Mouse (Mus musculus): ENCODE data around the gene Olfr1392.
"Not testable (repeated sequence)": the region's sequence is repeated elsewhere in the genome, so short reads cannot be mapped to it uniquely, and the experiment has no call there.

The Olfr1392 gene

DNA sequence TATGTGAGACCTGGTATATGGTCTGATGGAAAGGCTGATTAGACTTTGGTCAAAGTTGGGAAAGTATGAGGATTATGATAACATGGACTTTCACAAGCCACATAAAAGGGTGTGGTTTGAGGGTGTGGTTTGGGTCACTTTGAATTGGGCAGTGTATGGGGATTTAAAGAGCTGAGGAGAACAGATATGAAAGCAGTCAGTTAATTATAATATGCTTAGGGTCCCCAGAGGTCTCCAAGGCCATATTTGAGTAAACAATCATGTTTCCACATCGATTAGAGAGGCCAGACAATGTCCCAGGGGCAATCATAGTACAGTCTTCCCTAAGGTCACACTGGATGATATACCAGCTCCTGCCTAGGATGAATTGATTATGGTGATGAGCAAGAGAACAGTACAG, at the start of gene Olfr1392:
Gene Olfr1392 (plus strand): TSS at position 301 of the 400 bp plus-strand sequence.
- not testable (repeated sequence) for DNase-seq (ENCODE audit: low spot score)

DNA sequence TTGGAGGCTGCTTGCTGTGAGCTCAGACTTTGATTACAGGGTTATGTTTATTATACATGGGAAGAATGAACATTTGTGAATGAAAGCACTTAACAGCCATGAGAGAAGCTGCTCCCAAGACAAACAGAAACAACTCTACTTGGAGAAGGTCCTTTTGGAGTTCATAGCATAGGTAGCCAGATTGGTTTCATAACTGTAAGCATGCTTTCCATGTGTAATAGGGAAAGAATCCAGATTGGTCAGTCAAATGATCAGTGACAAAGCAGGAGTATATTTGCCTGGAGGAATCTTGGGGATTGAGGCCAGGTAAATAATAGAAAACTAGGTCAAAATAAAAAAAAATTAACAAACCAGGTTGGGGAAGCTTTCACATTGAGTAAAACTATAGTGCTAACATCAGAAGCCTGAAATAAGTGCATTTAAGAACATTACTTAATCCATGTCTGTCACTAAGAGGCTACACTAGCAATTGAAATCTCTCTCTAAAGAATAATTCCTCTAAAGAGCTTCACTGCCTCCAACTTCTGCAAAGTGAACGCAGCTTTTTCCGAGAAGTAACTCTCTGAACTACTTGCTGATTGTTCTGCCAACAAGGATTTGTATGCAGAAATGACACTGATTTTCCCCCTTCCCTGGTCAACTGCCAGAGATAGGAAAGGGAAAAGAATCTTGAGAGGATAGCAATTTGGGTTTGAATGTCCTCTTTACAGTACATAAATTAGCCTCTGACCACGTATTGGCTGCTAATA, 49.4 kb upstream of the Olfr1392 start:
- DNase-seq (ENCODE audit: low spot score) = no peak

DNA sequence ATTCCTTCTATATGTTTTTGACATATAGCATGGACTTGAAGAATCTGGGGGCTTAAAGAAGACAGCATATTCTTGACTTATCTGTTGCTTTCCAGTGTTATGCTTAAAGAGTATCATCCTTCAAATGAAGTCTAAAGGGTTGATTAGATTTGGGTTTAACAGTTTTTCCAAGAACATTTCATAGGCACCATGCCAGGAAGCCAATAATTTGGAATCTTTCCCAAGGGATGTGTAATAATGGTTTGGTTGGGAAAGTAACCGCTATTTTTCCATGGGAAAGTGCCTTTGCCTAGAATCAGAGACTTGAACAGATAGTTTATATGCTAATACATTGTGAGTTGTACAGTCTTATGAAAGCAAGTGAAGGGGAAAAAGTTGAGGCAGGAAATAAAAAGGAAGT, 48.2 kb upstream of the Olfr1392 start:
- no peak for DNase-seq (ENCODE audit: low spot score)

DNA sequence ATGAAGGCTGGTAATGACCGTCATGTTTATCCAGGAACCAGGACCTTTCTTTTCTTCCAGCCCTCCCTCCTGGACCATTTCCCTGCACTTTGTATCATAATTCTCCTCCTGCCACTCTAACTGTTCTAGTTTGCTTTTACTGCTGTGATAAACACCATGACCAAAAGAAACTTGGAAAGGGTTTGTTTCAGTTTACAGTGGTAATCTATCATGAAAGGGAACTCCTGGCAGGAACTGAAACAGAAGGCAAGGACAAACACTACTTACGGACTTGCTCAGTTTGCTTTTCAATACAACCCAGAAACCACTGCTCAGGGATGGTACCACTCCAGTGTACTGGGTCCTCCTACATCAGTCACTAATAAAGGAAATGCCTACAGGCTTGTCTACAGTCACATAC, 47.5 kb upstream of the Olfr1392 start:
- DNase-seq (ENCODE audit: low spot score) = no peak

DNA sequence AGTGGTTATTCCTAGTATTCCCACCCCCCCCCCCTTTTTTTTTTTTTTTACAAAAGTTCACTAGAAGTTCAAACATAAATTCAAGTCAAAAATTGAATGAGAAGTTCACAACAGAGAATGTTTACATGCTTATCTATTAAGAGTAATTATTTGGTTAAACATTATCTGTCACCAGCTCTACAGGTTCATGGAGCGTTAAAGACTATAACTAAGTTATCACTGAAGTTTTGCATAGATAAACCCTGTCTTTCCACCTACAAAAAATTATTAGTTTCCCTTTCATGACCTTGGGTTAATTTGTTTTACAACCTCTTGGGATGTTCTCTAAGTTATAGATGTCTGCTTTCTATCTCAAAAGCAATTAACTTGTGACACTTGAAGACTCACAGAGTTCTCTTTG, 44.8 kb upstream of the Olfr1392 start:
- DNase-seq (ENCODE audit: low spot score) = no peak

DNA sequence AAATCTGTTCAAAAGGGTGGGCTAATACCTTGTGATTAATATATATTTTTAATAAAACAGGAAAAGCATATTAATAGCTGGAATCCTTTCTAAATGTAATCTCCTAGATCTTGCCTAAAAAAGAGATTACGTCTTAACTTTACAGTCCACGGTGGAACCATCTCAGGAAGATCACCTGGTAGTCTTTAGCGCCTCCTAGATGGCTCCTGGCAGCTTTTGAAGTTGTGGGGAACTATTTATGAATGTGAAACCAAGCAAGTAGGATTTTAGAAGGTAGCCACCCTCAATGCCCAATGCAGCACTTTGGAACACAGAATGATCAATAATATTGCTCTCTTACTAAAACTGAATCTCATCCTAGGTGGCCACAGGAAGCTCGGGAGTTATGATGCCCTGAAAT, 44.2 kb upstream of the Olfr1392 start:
- DNase-seq (ENCODE audit: low spot score) = no peak

DNA sequence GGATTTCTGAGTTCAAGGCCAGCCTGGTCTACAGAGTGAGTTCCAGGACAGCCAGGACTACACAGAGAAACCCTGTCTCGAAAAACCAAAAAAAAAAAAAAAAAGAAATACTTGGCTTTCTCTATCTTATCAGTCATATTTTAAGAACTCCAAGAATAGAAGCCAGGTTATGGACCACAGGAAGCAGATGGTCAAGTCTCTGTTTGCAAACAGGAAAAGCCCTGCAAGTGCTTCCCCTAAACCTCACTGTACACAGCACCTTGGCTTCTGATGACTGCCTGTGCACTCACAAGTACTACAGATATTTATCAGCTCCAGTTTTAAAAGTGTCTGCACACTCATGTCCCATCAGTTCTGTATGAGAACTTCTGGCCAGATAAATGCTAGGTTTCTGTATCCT, 43.6 kb upstream of the Olfr1392 start:
- DNase-seq (ENCODE audit: low spot score) = no peak

DNA sequence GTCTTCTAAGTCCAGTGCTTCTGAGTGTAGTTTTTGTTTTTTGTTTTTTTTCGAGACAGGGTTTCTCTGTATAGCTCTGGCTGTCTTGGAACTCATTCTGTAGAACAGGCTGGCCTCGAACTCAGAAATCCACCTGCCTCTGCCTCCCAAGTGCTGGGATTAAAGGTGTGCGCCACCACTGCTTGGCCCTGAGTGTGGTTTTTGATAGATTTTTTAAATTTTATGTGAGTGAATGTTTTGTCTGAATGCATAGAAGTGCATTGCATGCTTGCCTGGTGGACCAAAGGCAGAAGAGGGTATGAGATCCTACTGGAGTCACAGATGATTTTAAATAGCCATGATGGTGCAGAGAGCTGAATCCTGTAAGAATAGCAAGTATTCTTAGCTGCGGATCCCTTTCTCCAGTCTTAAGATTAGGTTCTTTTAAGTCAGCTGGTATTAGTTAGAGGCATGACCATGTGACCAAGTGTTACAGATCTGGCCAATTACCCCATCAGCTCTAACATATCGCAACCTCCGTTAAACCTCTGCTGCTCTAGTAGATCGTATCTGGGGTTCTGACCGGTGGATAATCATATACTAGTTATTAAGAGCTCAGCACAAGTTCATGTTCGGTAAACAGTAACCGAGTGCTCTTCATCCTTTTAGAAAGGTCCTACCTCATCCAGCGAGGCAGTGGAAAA, 42.0 kb upstream of the Olfr1392 start:
- DNase-seq (ENCODE audit: low spot score) = no peak

DNA sequence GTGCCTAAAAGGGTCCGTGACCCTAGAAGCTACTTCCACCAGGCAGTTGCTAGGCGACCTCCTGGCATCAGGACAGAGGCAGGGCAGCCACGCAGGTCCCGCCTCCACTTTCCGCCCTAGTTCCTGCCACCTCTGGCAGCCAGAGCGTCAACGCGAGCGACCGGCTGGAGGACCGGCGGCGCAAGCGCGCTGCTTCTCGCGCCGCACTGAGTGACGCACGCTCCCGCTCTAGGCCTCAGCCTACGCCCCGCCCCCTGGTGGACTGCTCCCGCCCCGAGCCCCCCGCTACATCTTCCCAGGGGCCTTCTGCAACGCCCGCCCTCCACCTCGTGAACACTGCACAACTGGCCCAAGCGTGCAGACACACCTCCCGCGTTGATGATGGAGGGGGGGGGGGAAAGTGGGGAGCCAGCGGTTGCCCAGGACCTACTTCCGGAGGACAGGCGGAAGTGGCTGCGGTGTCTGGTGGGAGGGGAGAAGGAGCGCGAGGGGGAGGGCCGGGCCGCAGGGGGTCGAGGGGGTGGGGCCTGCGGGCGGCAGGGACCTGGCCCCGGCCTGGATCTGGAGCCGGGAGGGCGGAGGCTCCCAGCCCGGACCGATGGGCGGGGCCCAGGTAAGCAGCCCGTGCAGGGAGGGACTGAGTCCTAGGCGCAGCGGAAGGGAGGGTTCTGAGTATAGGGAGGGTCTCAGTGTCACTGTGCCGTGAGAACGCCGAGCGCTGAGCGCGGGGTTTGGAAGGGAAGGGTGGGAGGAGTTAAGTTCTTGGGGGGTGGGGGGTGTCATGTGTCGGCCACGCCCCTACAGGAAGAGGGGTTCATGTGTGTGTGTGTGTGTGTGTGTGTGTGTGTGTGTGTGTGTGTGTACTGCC, 41.1 kb upstream of the Olfr1392 start, which contains the start of gene Mgat1:
Gene Mgat1 (plus strand): TSS at position 465 of the 868 bp plus-strand sequence.
- DNase-seq (ENCODE audit: low spot score) = peak; percentile 83

DNA sequence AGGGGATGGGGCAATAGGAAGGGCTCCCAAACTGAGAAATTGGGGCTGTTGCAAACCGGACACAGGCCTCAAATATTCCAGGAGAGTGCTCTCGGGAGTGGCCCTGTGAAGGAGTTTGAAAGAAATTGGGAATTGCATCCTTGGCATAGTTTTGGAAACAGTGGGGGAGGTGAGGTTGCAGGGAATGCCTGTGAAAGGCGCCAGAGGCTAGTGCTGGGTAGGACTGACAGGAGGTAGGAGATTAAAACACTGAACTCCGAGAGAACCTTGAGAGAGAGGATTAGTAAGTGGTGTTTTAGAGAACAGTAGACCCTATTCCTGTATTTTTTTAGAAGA, 40.5 kb upstream of the Olfr1392 start:
- DNase-seq (ENCODE audit: low spot score) = no peak

DNA sequence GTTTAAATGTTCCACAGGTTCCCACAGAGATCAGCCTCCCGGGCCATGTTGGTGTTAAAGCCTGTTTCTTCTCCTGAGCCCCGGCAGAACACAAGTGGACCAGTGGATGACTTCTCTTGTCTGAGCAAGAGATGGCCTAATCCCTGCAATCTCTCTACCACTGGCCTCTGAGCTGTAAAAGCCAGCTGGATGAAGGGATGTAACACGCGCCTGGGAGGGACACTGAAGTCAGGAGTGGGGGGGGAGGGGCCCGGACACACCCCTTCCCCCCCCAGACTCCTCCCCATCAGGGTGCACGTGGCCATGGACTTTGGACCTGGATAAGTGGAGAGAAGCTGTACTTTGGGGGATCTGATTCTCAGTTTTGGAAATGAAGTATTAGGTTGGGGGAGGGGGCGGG, 39.9 kb upstream of the Olfr1392 start:
- DNase-seq (ENCODE audit: low spot score) = no peak

DNA sequence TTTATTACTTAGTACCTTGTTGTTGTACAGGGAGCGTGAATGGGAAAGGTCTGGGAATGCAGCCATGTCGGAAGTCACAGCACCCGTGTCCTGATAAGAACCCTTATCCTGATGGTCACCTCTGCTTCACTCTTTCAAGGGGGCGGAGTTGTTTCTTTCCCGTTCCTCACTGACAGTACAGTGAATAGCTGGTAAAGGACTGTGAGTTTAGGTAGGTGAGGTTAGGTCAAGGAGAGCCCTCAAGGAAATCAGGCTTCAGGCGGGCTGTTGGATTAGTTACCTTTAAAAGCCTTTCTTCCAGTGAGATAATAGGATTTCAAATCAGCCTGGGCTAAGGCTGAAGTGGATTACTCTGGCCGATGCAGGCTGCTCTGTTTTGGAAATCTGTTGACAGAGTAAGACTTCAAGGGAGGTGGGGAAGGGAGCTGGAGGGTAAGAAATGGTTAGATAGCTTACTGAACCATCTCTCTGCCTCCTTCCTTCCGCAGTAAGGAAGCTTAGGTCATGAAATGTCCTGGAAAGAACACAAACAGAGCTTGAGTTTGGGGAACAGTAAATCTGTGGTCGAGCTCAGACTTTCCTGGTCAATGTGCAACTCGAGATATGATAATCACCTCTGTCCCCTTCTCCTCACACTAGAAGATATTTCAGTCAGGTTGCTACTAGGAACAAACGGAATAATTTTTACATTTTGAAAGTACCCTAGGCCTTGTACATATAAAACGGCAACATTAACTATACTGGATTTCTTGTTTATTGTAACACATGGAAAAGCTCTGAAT, 39.3 kb upstream of the Olfr1392 start:
- no peak for DNase-seq (ENCODE audit: low spot score)

DNA sequence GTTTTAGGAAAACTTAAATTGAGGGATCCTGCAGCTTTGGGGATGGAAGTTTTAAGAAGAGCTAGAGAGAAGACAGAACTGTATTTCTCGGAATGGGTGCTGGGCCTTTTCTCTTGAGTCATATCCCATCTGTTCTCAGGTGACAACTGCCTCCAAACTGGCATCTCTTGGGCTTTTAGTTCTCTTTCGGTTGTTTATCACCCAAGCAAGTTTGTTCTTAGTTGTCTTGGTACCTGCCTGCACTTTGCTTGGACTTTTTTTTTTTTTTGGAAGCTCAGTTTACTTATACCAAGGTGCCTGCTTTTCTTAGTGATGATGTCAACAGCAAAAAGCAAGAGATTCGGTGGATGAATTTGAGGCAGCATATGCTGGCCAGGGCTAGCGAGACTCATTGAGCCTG, 38.6 kb upstream of the Olfr1392 start:
- no peak for DNase-seq (ENCODE audit: low spot score)

DNA sequence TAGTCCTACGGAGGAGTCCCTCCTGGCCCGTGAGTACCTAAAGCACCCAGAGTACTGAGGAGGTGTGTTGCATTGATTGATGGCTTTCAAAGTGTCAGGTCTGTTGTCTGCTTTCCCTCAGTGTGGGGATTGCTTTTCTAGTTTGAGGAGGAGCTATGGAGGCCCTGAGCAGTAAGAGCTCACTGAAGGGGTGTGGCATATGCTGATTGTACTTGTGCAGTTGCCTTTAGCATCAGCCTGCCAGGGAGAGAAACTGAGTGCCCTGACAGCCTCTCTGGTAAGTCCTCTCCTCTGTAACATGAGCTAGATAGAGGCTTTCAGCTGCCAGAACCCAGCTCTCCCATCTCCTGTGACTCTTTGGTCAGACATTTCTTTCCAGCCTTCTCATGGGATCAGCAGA, 37.8 kb upstream of the Olfr1392 start:
- no peak for DNase-seq (ENCODE audit: low spot score)

DNA sequence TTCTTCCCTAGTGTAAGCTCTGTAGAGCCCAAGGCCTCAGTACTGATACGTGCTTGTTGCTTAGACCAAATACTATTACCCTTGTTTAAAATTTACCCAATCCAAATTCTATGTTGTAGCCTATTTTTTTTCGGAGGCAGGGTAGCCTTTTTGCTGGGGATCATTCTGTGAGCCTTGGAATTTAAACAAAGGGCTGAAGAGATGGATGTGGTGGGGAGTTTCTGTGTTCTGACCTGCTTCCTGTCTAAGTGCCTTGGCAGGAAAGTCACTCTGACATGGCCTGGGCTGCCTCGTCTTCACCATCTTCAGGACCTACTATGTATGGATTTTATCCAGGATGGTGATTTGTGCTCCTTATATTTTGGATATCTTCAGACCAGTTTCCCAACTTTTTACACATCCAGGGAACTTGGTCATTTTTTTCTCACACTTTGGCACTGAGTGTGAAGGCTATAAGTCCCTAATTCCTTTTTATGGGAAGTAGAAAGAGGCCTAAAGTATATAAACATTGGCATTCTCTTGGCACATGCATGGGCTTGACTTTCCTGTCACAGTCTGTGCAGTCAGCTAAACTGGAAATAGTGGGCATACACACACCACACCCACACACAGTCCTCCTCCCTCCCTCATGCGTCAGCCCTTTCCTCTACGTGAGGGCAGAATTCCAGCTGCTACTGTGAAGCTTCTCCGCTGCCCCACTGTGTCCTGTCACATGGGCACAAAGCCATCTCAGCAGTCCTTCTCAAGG, 36.7 kb upstream of the Olfr1392 start:
- no peak for DNase-seq (ENCODE audit: low spot score)

DNA sequence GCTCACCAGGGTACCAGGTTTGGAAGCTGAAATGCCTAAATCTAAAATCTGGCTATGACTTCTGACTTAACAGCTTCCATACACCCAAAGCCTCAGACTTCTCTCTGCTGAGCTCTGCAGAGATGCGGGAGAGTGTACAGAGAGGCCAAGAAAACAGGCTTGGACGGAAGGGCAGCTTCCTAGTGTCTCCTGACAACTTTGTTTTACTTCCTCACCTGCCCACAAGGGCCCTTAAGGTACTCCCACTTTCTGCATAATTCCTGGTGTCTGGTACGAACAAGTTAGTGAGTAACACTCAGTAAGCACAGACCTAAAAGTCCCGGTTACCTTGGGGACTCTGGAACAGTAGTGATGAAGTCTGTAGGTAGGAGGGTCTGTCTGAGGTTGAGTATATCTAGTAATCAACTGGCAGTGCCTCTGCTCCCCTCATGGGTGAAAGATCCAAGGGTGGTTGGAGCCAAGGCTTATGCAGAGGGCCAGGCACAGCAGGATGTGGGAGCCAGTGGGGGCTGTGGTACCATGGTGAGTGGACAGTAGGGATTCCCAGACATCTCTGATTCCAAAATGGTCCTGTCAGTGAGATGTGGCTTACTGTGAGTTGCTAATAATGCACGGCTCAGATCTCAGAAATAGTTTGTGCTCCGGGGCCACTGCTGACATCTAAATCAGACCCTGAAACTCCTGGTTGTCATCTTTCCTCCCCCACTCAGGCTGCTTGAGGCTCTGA, 35.9 kb upstream of the Olfr1392 start:
- DNase-seq (ENCODE audit: low spot score) = no peak

DNA sequence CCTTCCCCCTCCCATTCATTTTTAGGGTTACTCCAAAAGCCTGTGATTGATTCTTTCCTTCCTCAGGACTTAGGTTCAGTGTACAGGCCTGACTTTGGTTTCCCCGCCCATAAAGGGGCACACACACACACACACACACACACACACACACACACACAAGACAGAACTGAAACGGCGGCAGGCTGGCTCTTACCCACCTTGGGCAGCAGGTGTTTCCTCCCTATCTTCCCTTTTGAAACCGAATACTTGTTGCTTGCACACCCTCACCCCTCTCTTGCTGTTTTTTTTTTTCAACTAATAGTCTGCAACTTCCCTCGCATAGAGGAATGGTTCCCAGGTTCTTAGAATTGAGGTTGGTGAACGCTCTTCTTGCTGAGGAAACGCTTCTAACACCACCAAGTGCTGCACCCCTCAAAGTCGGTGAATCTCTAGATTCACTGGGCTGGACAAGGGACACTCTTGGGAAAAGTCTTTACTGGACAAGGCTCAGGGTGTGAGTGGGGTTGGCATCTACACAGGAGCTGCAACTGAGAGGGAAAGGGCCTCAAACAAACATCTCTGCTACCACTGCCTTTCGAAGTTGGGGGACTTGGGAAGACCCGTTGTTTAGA, 35.2 kb upstream of the Olfr1392 start:
- no peak for DNase-seq (ENCODE audit: low spot score)

DNA sequence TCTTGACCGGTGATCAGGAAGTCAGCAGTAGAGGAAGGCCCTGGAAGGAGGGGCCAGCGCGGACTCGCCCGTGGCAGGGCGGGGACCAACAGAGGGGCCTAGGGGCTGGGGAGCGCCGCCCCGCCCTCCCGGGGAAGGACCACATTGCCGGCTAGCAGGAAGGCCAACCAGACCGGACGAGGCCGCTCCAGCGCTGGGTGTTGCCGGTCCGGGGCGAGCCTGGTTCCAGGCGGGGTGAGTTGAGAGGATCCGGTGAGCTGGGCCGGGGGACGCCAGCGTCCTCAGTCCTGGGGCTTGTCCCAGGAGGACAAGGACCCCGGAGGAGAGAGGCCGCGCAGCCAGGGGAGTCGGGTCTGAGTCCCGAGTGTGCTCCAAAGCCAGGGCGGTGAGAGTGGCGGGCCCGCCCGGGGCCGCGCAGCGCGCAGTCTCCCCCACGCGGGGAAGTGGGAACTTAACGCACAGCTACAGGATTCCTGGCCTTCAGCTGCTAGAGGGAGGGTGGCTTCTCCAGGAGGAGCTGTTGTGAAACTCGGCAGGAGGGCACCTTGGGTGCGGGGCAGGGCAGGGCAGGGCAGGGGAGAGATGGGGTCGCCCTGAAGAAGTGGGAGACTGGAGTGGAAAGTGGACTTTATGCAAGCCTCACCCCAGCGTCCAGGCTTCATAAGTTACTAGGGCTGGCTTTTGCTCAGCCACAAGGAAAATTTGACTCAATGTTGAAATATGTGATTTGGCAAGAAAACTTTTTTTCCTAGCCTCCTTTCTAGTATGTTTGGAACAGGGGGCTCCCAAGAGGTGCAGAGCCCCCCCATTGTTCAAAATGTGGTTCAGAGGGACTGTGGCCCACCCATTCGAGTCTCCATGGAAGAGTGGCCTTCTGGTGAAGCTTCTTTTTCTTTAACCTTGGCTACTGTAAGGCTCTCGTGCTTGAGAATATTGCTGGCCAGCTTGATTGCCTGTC, 34.4 kb upstream of the Olfr1392 start:
- DNase-seq (ENCODE audit: low spot score) = no peak

DNA sequence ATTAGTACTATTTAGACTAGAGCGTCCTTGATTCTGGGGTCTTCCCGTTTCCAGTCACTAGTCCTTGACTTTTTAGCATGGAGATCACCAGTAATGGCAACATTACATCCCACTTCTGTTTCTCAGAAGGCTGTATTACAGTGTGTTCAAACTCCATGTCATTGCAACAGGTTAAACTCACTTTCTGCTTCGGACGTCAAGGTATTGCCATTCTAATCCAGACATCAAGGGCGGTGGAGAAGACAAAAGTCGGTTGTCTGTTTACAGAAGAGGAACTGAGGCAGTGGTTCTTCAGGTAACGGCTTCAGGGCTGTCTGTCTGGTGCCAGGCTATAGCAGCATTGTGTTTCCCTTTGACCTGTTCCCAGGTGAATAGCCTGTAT, 33.7 kb upstream of the Olfr1392 start:
- DNase-seq (ENCODE audit: low spot score) = no peak

Measured in left cerebral cortex, adult 11 months (tissue).